Mouse (Mus musculus) embryonic fibroblast, embryonic 13.5 days (primary cell): Measurements from ENCODE around the gene Odf2.

Experiments used
- CTCF ChIP-seq: IDR thresholded peaks from 2 replicates; pipeline ENCODE4 v1.5.1; 2011; ENCODE audit warnings: mild to moderate bottlenecking, control low read depth, low read length, moderate library complexity, borderline replicate concordance; ENCODE audit not compliant: insufficient read depth
- POLR2A ChIP-seq: IDR thresholded peaks from 2 replicates; pipeline ENCODE4 v1.6.1; 2011; ENCODE audit warnings: low read depth, mild to moderate bottlenecking, control low read depth, low read length, moderate library complexity

DNA sequence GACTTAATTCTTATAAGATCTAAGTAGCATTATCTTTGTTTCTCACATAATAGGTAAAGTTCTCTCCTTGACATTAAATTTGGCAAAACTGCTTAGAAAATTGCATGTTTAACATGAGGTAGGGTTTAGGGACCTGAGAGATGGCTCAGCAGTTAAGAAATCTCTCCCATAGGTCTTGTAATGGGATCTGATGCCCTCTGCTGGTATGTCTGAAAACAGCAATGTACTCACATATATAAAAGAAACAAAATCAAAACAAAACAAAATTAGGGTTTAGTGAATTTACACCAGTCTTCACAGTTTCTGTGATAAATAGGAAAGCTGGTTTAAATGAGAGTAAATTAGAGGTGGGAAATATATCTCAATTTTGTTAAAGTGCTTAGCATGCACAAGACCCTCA is 88.3 kb downstream of the Odf2 start:
- TF ChIP-seq POLR2A, result no peak
- no peak for TF ChIP-seq CTCF
